Mouse (Mus musculus) CH12.LX (cell line): ENCODE results near the gene Fxyd7.

ENCODE experiments used
- CHD2 ChIP-seq: IDR thresholded peaks from 2 replicates; pipeline ENCODE4 v1.6.1; 2011; ENCODE audit warnings: low read length, improper control_type of control experiment
- CTCF ChIP-seq, 2 experiments: IDR thresholded peaks in 1 of 2; conservative IDR thresholded peaks in 1 of 2; 2 replicates each; pipeline ENCODE4 v1.5.1; 2011 to 2012; ENCODE audit warnings: low read depth in 2 of 2, low read length in 2 of 2, improper control_type of control experiment in 1 of 2, inconsistent platforms in 1 of 2, mild to moderate bottlenecking in 1 of 2, moderate library complexity in 1 of 2
- POLR2A ChIP-seq: IDR thresholded peaks from 2 replicates; pipeline ENCODE4 v1.6.1; 2011; ENCODE audit warnings: low read depth, mild to moderate bottlenecking, improper control_type of control experiment, low read length
- SMC3 ChIP-seq: IDR thresholded peaks from 2 replicates; pipeline ENCODE4 v1.6.1; 2011; ENCODE audit warnings: low read depth, low read length, improper control_type of control experiment
- USF1 ChIP-seq: IDR thresholded peaks from 2 replicates; pipeline ENCODE4 v1.6.1; 2014; ENCODE audit warnings: low read depth, mild to moderate bottlenecking, inconsistent platforms, low read length, improper control_type of control experiment

DNA sequence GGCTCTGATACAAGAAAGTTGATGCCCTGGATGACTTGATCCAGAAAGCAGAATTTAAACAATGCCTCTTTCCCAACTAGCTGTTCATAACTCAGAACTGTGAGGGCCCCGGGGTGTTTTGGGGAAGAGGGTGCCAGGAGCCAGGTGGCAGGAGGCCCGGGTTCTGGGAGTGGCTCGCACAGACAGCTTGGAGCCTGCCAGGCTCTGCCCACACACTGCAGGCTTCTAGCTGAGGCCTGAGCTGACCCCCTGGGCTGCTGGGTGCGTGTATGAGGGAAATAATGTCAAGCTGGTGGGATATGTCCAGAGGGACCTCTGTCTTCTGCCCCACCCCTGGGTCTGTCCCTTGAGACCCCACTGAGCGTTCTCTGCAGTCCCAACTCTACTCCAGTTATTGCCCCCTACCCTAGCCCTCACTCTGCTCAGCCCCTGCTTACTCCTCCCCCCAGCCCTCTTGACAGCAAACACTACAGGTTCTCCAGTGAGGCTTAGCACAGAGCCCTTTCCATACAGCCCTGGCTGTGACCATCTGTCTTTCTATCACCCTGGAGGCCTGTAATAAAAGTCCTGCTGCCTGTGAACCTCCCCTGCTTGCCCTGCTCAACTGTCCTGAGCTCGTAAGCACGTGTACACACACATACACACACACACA lies 22.9 kb upstream of the Fxyd7 start:
- TF ChIP-seq USF1 (no peak), SMC3 (no peak), POLR2A (no peak), CTCF (conservative IDR thresholded peaks at IDR 0.05 in 1 of 2, IDR thresholded peaks at IDR 0.05 in 1 of 2; ENCODE audit: low read depth in 2 of 2, low read length in 2 of 2) (no peak), CHD2 (no peak)
